Mouse (Mus musculus) stomach, embryonic 14.5 days (tissue): Measurements from ENCODE around the gene Psmb4. TPM values are rescaled to one million over a fixed set of nuclear protein-coding genes. Genes with fewer than 3 reads are reported as not detected.

Source experiments
- ATAC-seq: fragments of 200-750 bp; cut with Nextera tagmentation; 2 replicates; pipeline ENCODE4 v1.8.0; 2017; ENCODE audit warnings: low read depth, moderate TSS enrichment; ENCODE audit not compliant: insufficient number of reproducible peaks, insufficient read depth, low FRiP score
- H3K27ac ChIP-seq: fragments of 300-500 bp; sonication (generic); 2 replicates; pipeline ENCODE4 v1.5.1; 2014; ENCODE audit warnings: mild to moderate bottlenecking, low read length, moderate library complexity, mixed read lengths
- H3K27me3 ChIP-seq: fragments of 300-500 bp; sonication (generic); 2 replicates; pipeline ENCODE4 v1.6.1; 2014; ENCODE audit warnings: low read length, control low read depth, mixed read lengths; ENCODE audit not compliant: control insufficient read depth, insufficient read depth
- H3K36me3 ChIP-seq: fragments of 300-500 bp; sonication (generic); 2 replicates; pipeline ENCODE4 v1.6.1; 2014; ENCODE audit warnings: mild to moderate bottlenecking, control low read depth, low read length, moderate library complexity, mixed read lengths; ENCODE audit not compliant: control insufficient read depth, insufficient read depth
- H3K4me1 ChIP-seq: fragments of 300-500 bp; sonication (generic); 2 replicates; pipeline ENCODE4 v1.6.1; 2014; ENCODE audit warnings: low read length, control low read depth, mixed read lengths; ENCODE audit not compliant: control insufficient read depth, insufficient read depth
- H3K4me2 ChIP-seq: fragments of 300-500 bp; sonication (generic); replicated peaks from 2 replicates; pipeline ENCODE4 v1.6.1; 2014; ENCODE audit warnings: low read depth, low read length, control low read depth
- H3K4me3 ChIP-seq: fragments of 300-500 bp; sonication (generic); 2 replicates; pipeline ENCODE4 v1.5.1; 2014; ENCODE audit warnings: low read depth, low read length, control low read depth
- H3K9ac ChIP-seq: fragments of 300-500 bp; sonication (generic); replicated peaks from 2 replicates; pipeline ENCODE4 v1.6.1; 2014; ENCODE audit warnings: low read depth, mild to moderate bottlenecking, control low read depth, low read length, moderate library complexity, mixed read lengths
- H3K9me3 ChIP-seq: fragments of 300-500 bp; sonication (generic); 2 replicates; pipeline ENCODE4 v1.6.1; 2016; ENCODE audit warnings: low read depth, low read length, control low read depth; ENCODE audit not compliant: control insufficient read depth
- WGBS: fragments of 180-500 bp; shearing (Covaris S2); extraction: QIAGEN DNeasy Blood & Tissue Kit; methylation state at CpG from one replicate; pipeline ENCODE4 v1.1.7; 2014; 5-methylcytosine and 5-hydroxymethylcytosine counted together
- polyA plus RNA-seq: library from polyadenylated mRNA; unstranded; fragments of >200 nt; fragmentation: Nextera tagmentation; extraction: Ambion mirVana; gene quantifications from 2 replicates; pipeline ENCODE4 v1.2.1, GENCODE M21; 2014

Gene Psmb4
- polyA plus RNA-seq, 1 experiment from 2014 or later: 334 TPM

- H3K4me2 ChIP-seq: no peak overlapping the region
- ATAC-seq: no peak
- no peak overlapping the region for H3K9ac ChIP-seq
- peaks cover 8% of the 10 kb centered on the region; the same call in 1 of the 2 replicates for H3K4me1 ChIP-seq
- peaks cover 68% of the 10 kb centered on the region for H3K36me3 ChIP-seq
- no peak overlapping the region for H3K4me3 ChIP-seq
- H3K27ac ChIP-seq: no peak overlapping the region
- WGBS: 89% methylated on average over 3 of the region's 3 CpGs
- no peaks in the 10 kb centered on the region for H3K9me3 ChIP-seq
- H3K27me3 ChIP-seq: no peaks in the 10 kb centered on the region
These were observed 4.2 kb downstream of the Psmb4 start for GRCm38 (mm10) chr3:94882579-94882978.

GRCm38 (mm10) chr3:94881840-94882239 lies 4.9 kb downstream of the Psmb4 start:
- Histone ChIP-seq H3K36me3 (peaks cover 75% of the 10 kb centered on the region), H3K27ac (no peak overlapping the region), H3K4me2 (no peak overlapping the region), H3K9me3 (no peaks in the 10 kb centered on the region), H3K4me1 (peaks cover 8% of the 10 kb centered on the region; the same call in 1 of the 2 replicates), H3K27me3 (no peaks in the 10 kb centered on the region), H3K4me3 (no peak overlapping the region), H3K9ac (no peak overlapping the region)
- ATAC-seq: no peak
- WGBS: 79% methylated on average over 4 of the region's 4 CpGs

GRCm38 (mm10) chr3:94878618-94879017 lies 8.1 kb downstream of the Psmb4 start:
- 91% methylated on average over 6 of the region's 6 CpGs for WGBS
- ATAC-seq: no peak
- Histone ChIP-seq H3K4me3 (no peak overlapping the region), H3K9me3 (no peaks in the 10 kb centered on the region), H3K9ac (no peak overlapping the region), H3K27me3 (no peaks in the 10 kb centered on the region), H3K36me3 (peaks cover 88% of the 10 kb centered on the region), H3K4me2 (no peak overlapping the region), H3K4me1 (no peaks in the 10 kb centered on the region), H3K27ac (no peak overlapping the region)

GRCm38 (mm10) chr3:94869011-94869410 lies 17.8 kb downstream of the Psmb4 start:
- Histone ChIP-seq H3K9ac (no peak overlapping the region), H3K9me3 (no peaks in the 10 kb centered on the region), H3K4me1 (no peaks in the 10 kb centered on the region), H3K4me3 (no peak overlapping the region), H3K27me3 (no peaks in the 10 kb centered on the region), H3K36me3 (peaks cover 59% of the 10 kb centered on the region), H3K4me2 (no peak overlapping the region), H3K27ac (no peak overlapping the region)
- ATAC-seq: no peak
- WGBS: 88% methylated on average over 3 of the region's 3 CpGs

DNA sequence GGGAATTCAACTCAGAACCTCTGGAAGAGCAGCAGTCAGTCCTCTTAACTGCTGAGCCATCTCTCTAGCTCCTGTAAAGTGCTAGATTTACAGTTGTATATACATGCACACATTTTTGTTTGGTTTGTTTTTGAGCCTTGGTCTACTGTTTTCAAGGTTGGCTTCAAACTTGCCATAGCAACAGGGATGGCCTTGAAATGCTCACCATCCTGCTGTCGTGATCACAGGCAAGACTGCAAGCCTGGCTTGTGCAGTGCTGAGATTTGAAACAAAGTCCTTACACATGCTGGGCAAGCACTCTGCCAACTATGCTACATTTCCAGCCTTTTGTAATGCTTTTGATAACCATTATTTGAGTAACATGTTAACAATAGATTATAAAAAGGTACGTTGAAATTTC lies 27.3 kb downstream of the Psmb4 start:
- ATAC-seq: no peak
- 82% methylated on average over 2 of the region's 2 CpGs for WGBS
- Histone ChIP-seq H3K4me1 (no peaks in the 10 kb centered on the region), H3K9me3 (no peaks in the 10 kb centered on the region), H3K36me3 (peaks cover 55% of the 10 kb centered on the region), H3K4me2 (no peak overlapping the region), H3K27me3 (no peaks in the 10 kb centered on the region), H3K4me3 (no peak overlapping the region), H3K27ac (no peak overlapping the region), H3K9ac (no peak overlapping the region)

GRCm38 (mm10) chr3:94852215-94852614 lies 34.5 kb downstream of the Psmb4 start:
- no peaks in the 10 kb centered on the region for H3K9me3 ChIP-seq
- no peak for ATAC-seq
- no peak overlapping the region for H3K4me3 ChIP-seq
- H3K4me1 ChIP-seq: no peaks in the 10 kb centered on the region
- H3K36me3 ChIP-seq: peaks cover 22% of the 10 kb centered on the region
- no peak overlapping the region for H3K9ac ChIP-seq
- H3K27me3 ChIP-seq: no peaks in the 10 kb centered on the region
- 86% methylated on average over 3 of the region's 3 CpGs for WGBS
- no peak overlapping the region for H3K27ac ChIP-seq
- H3K4me2 ChIP-seq: no peak overlapping the region

DNA sequence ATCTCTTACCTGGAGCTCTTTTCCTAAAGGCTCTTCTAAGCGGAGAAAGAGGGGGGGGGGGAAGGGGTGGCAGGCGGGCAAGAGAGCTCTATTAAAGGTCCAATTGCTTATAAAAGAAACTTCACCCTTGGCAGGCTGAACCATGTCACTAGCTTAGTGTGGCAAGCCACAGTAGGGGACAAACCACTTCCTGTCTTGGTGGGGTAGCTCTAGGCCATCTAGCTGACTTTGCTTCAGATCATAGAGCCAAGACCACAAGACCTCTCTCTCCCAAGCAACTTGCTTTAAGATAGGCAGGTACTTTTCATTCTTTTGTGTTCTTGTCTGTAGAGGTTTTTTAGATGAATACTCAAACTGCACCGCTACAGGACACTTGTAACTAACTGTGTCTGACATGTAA lies 35.0 kb downstream of the Psmb4 start:
- Histone ChIP-seq H3K36me3 (peaks cover 22% of the 10 kb centered on the region), H3K4me3 (no peak overlapping the region), H3K27ac (no peak overlapping the region), H3K4me2 (no peak overlapping the region), H3K9ac (no peak overlapping the region), H3K9me3 (no peaks in the 10 kb centered on the region), H3K4me1 (no peaks in the 10 kb centered on the region), H3K27me3 (no peaks in the 10 kb centered on the region)
- 78% methylated on average over 3 of the region's 3 CpGs for WGBS
- ATAC-seq: no peak

- Histone ChIP-seq H3K4me3 (no peak overlapping the region), H3K4me1 (no peaks in the 10 kb centered on the region), H3K27me3 (no peaks in the 10 kb centered on the region), H3K9ac (no peak overlapping the region), H3K9me3 (no peaks in the 10 kb centered on the region), H3K36me3 (peaks cover 6% of the 10 kb centered on the region), H3K4me2 (no peak overlapping the region), H3K27ac (no peak overlapping the region)
- ATAC-seq: peak; percentile 14; the same call in 1 of the 2 replicates
- WGBS: 14% methylated on average over 1 of the region's 1 CpGs
These were observed 37.4 kb downstream of the Psmb4 start for GRCm38 (mm10) chr3:94849338-94849737.

DNA sequence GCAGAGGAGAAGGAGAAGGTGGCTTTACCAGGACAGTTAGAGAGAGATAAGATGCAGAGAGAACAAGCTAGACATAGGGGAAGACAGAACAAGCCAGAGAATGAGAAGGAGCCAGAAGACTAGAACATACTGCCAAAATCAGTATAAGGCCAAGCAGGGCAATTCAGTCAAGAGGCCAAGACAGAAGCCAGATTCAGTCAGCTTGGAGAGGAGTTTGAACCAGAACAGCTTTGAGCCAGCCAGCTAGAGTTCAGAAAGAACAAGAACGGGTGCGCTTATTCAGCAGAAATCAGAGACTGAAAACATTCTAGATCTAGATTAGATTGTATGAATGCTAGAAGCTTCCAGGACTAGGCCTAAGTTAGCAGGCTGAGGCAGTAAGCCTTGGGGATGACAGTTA lies 39.4 kb downstream of the Psmb4 start:
- H3K4me2 ChIP-seq: no peak overlapping the region
- no peaks in the 10 kb centered on the region for H3K4me1 ChIP-seq
- ATAC-seq: no peak
- no peak overlapping the region for H3K27ac ChIP-seq
- H3K36me3 ChIP-seq: no peaks in the 10 kb centered on the region
- no peaks in the 10 kb centered on the region for H3K27me3 ChIP-seq
- H3K4me3 ChIP-seq: no peak overlapping the region
- no peaks in the 10 kb centered on the region for H3K9me3 ChIP-seq
- H3K9ac ChIP-seq: no peak overlapping the region
- WGBS: 90% methylated on average over 2 of the region's 2 CpGs
